Mouse (Mus musculus) B cell, adult 67 days (primary cell): Measurements from ENCODE around the gene Rbm26. TPM values are rescaled to one million over a fixed set of nuclear protein-coding genes. Genes with fewer than 3 reads are reported as not detected.

ENCODE experiments used
- total RNA-seq, 2 experiments: library from RNA; stranded (reverse); gene quantifications; 4 replicates each; pipeline ENCODE4 v1.2.4; 2023

Rbm26 gene
- total RNA-seq = 100 to 1,000 TPM in 1 of 2 experiments, 10 to 100 TPM in 1; 95.7 to 102 TPM

GRCm38 (mm10) chr14:105177238-105177693 is at the start of gene Rbm26:
Rbm26 (minus strand) TSS chr14:105177327.

Other genes starting within 250 kb of the Rbm26 start
- 10 to 100 TPM; 23.5 to 24.8 TPM for gene Ndfip2, start 81.2 kb upstream of the Rbm26 start, total RNA-seq